Mouse (Mus musculus) adrenal gland, adult 10 weeks (tissue): ENCODE results near the gene H2-M10.1. TPM values are rescaled to one million over a fixed set of nuclear protein-coding genes. Genes with fewer than 3 reads are reported as not detected.

ENCODE experiments used
- polyA plus RNA-seq: library from polyadenylated mRNA; stranded (reverse); fragments of 350-450 nt; fragmentation: Illumina TruSeq; extraction: RNeasy Lipid Tissue Mini Kit (QIAGEN cat#74804); gene quantifications from one replicate; pipeline ENCODE4 v1.2.3, GENCODE M21; 2014; ENCODE audit warnings: low read depth, low replicate concordance

The H2-M10.1 gene
- not detected for polyA plus RNA-seq

GRCm38 (mm10) chr17:36326055-36326454, at the start of gene H2-M10.1:
Gene H2-M10.1 (minus strand): TSS chr17:36326155.

GRCm38 (mm10) chr17:36368317-36368716, 42.4 kb upstream of the H2-M10.1 start, which contains the start of gene H2-M10.3:
Gene H2-M10.3 (minus strand): TSS chr17:36368417.

GRCm38 (mm10) chr17:36286390-36286789, 39.6 kb downstream of the H2-M10.1 start, which contains the start of gene H2-M10.2:
Gene H2-M10.2 (minus strand): TSS chr17:36286490.

Other genes starting within 250 kb of the H2-M10.1 start
- not detected for gene Gm19684, start 204.5 kb downstream of the H2-M10.1 start, polyA plus RNA-seq
- not detected for gene Gm7030, start 196.7 kb downstream of the H2-M10.1 start, polyA plus RNA-seq
- not detected for gene Gm8909, start 157.6 kb downstream of the H2-M10.1 start, polyA plus RNA-seq
- not detected for gene H2-T3, start 135.9 kb downstream of the H2-M10.1 start, polyA plus RNA-seq
- 4.4 TPM for gene Rpp21, start 68.1 kb downstream of the H2-M10.1 start, polyA plus RNA-seq
- 14.8 TPM for gene Trim39, start 53.9 kb downstream of the H2-M10.1 start, polyA plus RNA-seq
- not detected for gene H2-M10.2, start 39.7 kb downstream of the H2-M10.1 start, polyA plus RNA-seq
- not detected for gene H2-M10.3, start 42.3 kb upstream of the H2-M10.1 start, polyA plus RNA-seq
- not detected for gene H2-M10.4, start 136.2 kb upstream of the H2-M10.1 start, polyA plus RNA-seq
- not detected for gene H2-M11, start 220.9 kb upstream of the H2-M10.1 start, polyA plus RNA-seq